Mouse (Mus musculus) limb, embryonic 11.5 days (tissue): ENCODE measurements around the gene Plpp4. TPM values are rescaled to one million over a fixed set of nuclear protein-coding genes. Genes with fewer than 3 reads are reported as not detected.

Source experiments
- ATAC-seq: fragments of 200-750 bp; cut with Nextera tagmentation; 2 replicates; pipeline ENCODE4 v1.8.0; 2017; ENCODE audit warnings: low read depth; ENCODE audit not compliant: insufficient number of reproducible peaks, low FRiP score, low TSS enrichment
- DNase-seq: peaks from one replicate; pipeline ENCODE4 v3.0.0-alpha.2; 2015; ENCODE audit warnings: low spot score
- H3K27ac ChIP-seq: fragments of 300-500 bp; sonication (generic); replicated peaks from 2 replicates; pipeline ENCODE4 v1.5.1; 2014; ENCODE audit warnings: low read depth, mild to moderate bottlenecking, low read length
- H3K27me3 ChIP-seq: fragments of 300-500 bp; sonication (generic); 2 replicates; pipeline ENCODE4 v1.6.1; 2014; ENCODE audit warnings: mild to moderate bottlenecking, low read length, mixed read lengths; ENCODE audit not compliant: control insufficient read depth, insufficient read depth
- H3K36me3 ChIP-seq: fragments of 300-500 bp; sonication (generic); 2 replicates; pipeline ENCODE4 v1.6.1; 2014; ENCODE audit warnings: mild to moderate bottlenecking, low read length, moderate library complexity, mixed read lengths; ENCODE audit not compliant: control insufficient read depth, insufficient read depth
- H3K4me1 ChIP-seq: fragments of 300-500 bp; sonication (generic); 2 replicates; pipeline ENCODE4 v1.6.1; 2014; ENCODE audit warnings: low read length, mixed read lengths; ENCODE audit not compliant: control insufficient read depth, insufficient read depth
- H3K4me2 ChIP-seq: fragments of 300-500 bp; sonication (generic); 2 replicates; pipeline ENCODE4 v1.6.1; 2014; ENCODE audit warnings: low read depth, mild to moderate bottlenecking, moderate library complexity; ENCODE audit not compliant: severe bottlenecking
- H3K4me3 ChIP-seq: fragments of 300-500 bp; sonication (generic); 2 replicates; pipeline ENCODE4 v1.5.1; 2014; ENCODE audit warnings: low read depth, low read length
- H3K9ac ChIP-seq: fragments of 300-500 bp; sonication (generic); 2 replicates; pipeline ENCODE4 v1.6.1; 2014; ENCODE audit warnings: mild to moderate bottlenecking, low read length
- H3K9me3 ChIP-seq: fragments of 300-500 bp; sonication (generic); 2 replicates; pipeline ENCODE4 v1.6.1; 2016; ENCODE audit warnings: low read length; ENCODE audit not compliant: control insufficient read depth
- WGBS: fragments of 180-500 bp; shearing (Covaris S2); extraction: QIAGEN DNeasy Blood & Tissue Kit; methylation state at CpG from one replicate; pipeline ENCODE4 v1.1.7; 2014; 5-methylcytosine and 5-hydroxymethylcytosine counted together
- polyA plus RNA-seq: library from polyadenylated mRNA; unstranded; fragments of >200 nt; fragmentation: Nextera tagmentation; extraction: Ambion mirVana; gene quantifications from 2 replicates; pipeline ENCODE4 v1.2.1, GENCODE M21; 2014

Gene Plpp4
- polyA plus RNA-seq: 0.41 TPM in 1 of 2 replicates, not detected in the other

DNA sequence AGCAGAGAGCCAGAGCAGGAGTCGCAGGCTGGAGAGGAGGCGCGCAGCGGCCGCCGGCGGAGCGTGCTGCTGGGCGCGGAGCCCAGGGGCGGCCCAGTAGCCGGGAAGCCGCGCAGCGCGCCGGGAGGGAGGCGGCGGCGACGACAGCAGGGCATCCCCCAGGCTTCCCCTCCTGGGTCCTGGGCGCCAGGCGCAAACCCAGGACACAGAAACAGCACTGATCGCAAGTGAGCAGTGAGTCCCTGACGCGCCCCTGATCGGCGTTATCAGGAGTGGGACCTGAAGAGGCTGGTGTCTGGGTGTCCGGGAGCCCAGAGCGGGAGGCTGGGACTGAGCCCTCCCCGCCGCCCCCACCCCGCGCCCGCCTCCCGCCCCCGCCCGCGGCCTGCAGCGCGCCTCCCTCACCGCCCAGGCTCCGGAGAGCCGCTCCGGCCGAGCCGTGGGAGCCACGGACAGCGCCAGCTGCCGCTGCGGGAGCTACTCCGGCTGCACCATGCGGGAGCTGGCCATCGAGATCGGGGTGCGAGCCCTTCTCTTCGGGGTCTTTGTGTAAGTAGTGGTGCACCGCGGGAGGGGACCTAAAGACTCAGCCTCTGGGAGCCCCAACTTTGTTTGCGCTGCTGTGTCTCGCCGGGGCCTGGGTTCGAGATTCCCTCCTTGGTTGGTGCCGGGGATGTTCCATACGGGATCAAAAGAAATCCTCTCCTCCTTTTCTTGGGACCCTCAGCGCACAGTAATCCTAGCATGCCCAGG, at the start of gene Plpp4:
Gene Plpp4, plus strand, starts transcription at position 411 of the 753 bp plus-strand sequence.
- Histone ChIP-seq H3K27me3 (peaks cover 32% of the 10 kb centered on the region), H3K4me1 (0 out of 2 replicates have a peak, but pooled peaks cover 3% of the 10 kb centered on the region), H3K36me3 (no peaks in the 10 kb centered on the region), H3K4me2 (peak within 1 kb of the TSS; percentile 90), H3K9ac (0 out of 2 replicates have a peak within 1 kb of the TSS, but pooled peaks have one; percentile 3), H3K9me3 (no peaks in the 10 kb centered on the region), H3K27ac (no peak within 1 kb of the TSS), H3K4me3 (peak within 1 kb of the TSS; percentile 39)
- ATAC-seq (peak; percentile 68), DNase-seq (peak; percentile 55)
- 1% methylated on average over 64 of the region's 66 CpGs for WGBS

- no peaks in the 10 kb centered on the region for H3K9me3 ChIP-seq
- H3K36me3 ChIP-seq: no peaks in the 10 kb centered on the region
- ATAC-seq: no peak
- no peak overlapping the region for H3K27ac ChIP-seq
- DNase-seq: no peak
- WGBS: 78% methylated on average over 10 of the region's 10 CpGs
- no peaks in the 10 kb centered on the region for H3K4me1 ChIP-seq
- H3K27me3 ChIP-seq: no peaks in the 10 kb centered on the region
- H3K4me3 ChIP-seq: no peak overlapping the region
- H3K9ac ChIP-seq: no peak overlapping the region
- no peak overlapping the region for H3K4me2 ChIP-seq
Observed at GRCm38 (mm10) chr7:129215926-129216543, 40.8 kb upstream of the Plpp4 start.

DNA sequence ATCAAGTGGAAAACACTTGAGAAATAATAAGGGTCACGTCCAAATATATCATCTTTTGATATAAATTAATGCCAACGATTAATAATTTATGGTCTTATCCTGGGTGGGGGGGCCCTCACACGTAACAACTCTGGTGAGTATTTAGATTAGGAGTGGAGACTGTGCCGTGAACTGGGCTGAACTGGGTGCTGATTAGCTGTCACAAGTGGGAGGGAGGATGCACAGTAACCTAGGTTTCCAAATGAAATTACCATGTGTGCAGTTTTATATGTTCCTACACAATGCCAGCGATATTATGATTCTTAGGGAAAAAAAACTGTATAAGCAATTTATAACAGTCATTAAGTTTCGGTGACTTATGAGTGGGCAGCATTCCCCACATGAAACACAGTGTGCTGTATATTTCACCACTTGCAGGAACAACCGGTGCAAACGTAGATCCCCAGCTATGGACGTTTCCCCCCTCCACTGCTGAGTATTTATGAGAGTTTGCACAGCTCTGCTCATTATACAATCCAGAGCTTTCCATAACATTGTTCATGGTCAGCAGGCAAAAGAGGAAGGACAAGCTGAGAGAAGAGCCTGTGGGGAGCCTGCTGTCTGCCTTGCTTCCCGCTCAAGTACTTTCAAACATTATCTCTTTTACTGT, 40.2 kb upstream of the Plpp4 start:
- Histone ChIP-seq H3K4me2 (no peak overlapping the region), H3K27me3 (no peaks in the 10 kb centered on the region), H3K4me3 (no peak overlapping the region), H3K9me3 (no peaks in the 10 kb centered on the region), H3K4me1 (no peaks in the 10 kb centered on the region), H3K27ac (no peak overlapping the region), H3K36me3 (no peaks in the 10 kb centered on the region), H3K9ac (no peak overlapping the region)
- no peak for DNase-seq
- WGBS: 73% methylated on average over 10 of the region's 10 CpGs
- ATAC-seq: no peak

DNA sequence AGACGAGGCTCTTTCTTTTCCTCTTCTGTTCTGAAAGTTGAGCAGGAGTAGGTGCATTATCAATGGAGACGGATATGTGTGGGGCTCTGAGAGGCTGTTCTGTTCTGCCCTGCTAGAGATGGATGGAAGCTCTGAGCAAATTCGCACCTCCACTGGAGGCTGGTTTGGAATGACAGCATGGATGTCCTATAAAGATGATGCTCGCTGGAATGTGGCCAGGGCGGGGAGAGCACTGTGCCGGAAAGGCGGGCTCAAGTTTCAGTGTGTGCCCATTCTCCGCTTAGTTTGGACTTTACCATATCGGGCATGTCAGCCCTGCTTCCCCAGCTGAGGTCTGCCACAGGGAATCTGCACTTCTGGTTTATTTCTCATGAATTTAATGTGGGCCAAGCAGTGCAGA, 35.9 kb upstream of the Plpp4 start:
- no peaks in the 10 kb centered on the region for H3K9me3 ChIP-seq
- H3K4me2 ChIP-seq: no peak overlapping the region
- no peak for ATAC-seq
- H3K27ac ChIP-seq: no peak overlapping the region
- no peaks in the 10 kb centered on the region for H3K27me3 ChIP-seq
- no peak for DNase-seq
- H3K4me1 ChIP-seq: no peaks in the 10 kb centered on the region
- no peak overlapping the region for H3K4me3 ChIP-seq
- no peaks in the 10 kb centered on the region for H3K36me3 ChIP-seq
- no peak overlapping the region for H3K9ac ChIP-seq
- WGBS: 77% methylated on average over 9 of the region's 9 CpGs

GRCm38 (mm10) chr7:129221649-129222048, 35.2 kb upstream of the Plpp4 start:
- Histone ChIP-seq H3K4me1 (no peaks in the 10 kb centered on the region), H3K27ac (no peak overlapping the region), H3K9ac (no peak overlapping the region), H3K36me3 (no peaks in the 10 kb centered on the region), H3K4me3 (no peak overlapping the region), H3K27me3 (no peaks in the 10 kb centered on the region), H3K9me3 (no peaks in the 10 kb centered on the region), H3K4me2 (no peak overlapping the region)
- ATAC-seq (no peak), DNase-seq (no peak)
- WGBS: 95% methylated on average over 3 of the region's 3 CpGs

DNA sequence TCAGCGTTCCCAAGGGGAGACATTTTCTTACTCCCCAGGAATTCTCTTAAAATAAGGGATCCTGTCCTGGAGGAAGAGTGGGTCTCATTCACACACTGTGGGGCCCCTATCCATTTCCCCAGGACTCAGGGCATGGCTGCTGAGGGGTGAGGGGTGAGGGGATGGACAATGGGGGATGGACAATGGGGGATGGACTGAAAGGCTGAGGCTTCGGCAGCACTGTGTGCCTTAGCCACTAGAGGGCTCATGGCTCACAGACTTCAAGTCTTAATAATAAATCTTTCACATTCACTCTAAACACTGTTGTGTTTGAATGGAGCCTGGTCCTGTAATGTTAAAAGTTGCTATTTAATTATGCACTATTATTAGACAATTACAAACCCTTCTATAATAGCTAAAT, 21.4 kb upstream of the Plpp4 start:
- no peak overlapping the region for H3K27ac ChIP-seq
- 61% methylated on average over 2 of the region's 2 CpGs for WGBS
- no peaks in the 10 kb centered on the region for H3K27me3 ChIP-seq
- no peak for ATAC-seq
- no peak for DNase-seq
- H3K4me2 ChIP-seq: no peak overlapping the region
- no peak overlapping the region for H3K9ac ChIP-seq
- H3K9me3 ChIP-seq: no peaks in the 10 kb centered on the region
- H3K36me3 ChIP-seq: no peaks in the 10 kb centered on the region
- H3K4me1 ChIP-seq: no peaks in the 10 kb centered on the region
- H3K4me3 ChIP-seq: no peak overlapping the region

- no peak for DNase-seq
- 79% methylated on average over 5 of the region's 5 CpGs for WGBS
- H3K9me3 ChIP-seq: no peaks in the 10 kb centered on the region
- no peak for ATAC-seq
- no peak overlapping the region for H3K27ac ChIP-seq
- H3K4me1 ChIP-seq: no peaks in the 10 kb centered on the region
- H3K9ac ChIP-seq: no peak overlapping the region
- no peak overlapping the region for H3K4me3 ChIP-seq
- H3K27me3 ChIP-seq: no peaks in the 10 kb centered on the region
- H3K4me2 ChIP-seq: no peak overlapping the region
- no peaks in the 10 kb centered on the region for H3K36me3 ChIP-seq
Observed at GRCm38 (mm10) chr7:129235995-129236394, 20.8 kb upstream of the Plpp4 start.

DNA sequence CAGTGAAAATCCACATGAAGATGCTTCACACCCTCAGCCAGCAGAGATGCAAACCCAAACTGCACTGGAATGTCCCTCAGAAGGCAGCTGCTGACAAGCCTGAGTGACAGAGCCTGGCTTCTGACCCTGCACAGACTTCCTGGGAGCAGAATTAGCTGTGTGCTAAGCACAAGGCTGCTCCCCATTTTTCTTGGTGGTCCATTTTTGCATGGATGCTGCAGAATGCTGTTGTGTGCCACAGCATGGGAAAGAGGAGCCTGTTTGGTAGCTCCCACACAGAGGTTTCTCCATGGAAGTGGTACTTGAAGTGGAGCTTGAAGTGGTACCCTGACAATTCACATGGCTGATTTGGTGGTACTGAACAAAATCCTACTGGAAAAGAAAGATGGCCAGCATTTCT, 5.8 kb upstream of the Plpp4 start:
- no peak overlapping the region for H3K9ac ChIP-seq
- peaks cover 10% of the 10 kb centered on the region for H3K27me3 ChIP-seq
- no peaks in the 10 kb centered on the region for H3K9me3 ChIP-seq
- H3K4me2 ChIP-seq: no peak overlapping the region
- no peak for ATAC-seq
- H3K36me3 ChIP-seq: no peaks in the 10 kb centered on the region
- DNase-seq: no peak
- no peak overlapping the region for H3K4me3 ChIP-seq
- no peaks in the 10 kb centered on the region for H3K4me1 ChIP-seq
- H3K27ac ChIP-seq: no peak overlapping the region
